Mouse (Mus musculus) adrenal gland, postnatal 10 days (tissue): ENCODE measurements around the gene Mapkapk3. TPM values are rescaled to one million over a fixed set of nuclear protein-coding genes. Genes with fewer than 3 reads are reported as not detected.

Experiments
- DNase-seq: peaks from one replicate; pipeline ENCODE4 v3.0.0; 2021; ENCODE audit warnings: mixed read lengths
- total RNA-seq, 2 experiments: library from RNA; stranded (reverse); gene quantifications; 2 replicates each; pipeline ENCODE4 v1.2.3; 2021

The Mapkapk3 gene
- total RNA-seq, 2 experiments from 2014 or later = 28.6 to 29.5 TPM

- DNase-seq = peak; percentile 93
These were observed 1.2 kb upstream of the Mapkapk3 start for GRCm38 (mm10) chr9:107290897-107291296.

GRCm38 (mm10) chr9:107288711-107289110, 966 bp downstream of the Mapkapk3 start:
- DNase-seq = no peak

DNA sequence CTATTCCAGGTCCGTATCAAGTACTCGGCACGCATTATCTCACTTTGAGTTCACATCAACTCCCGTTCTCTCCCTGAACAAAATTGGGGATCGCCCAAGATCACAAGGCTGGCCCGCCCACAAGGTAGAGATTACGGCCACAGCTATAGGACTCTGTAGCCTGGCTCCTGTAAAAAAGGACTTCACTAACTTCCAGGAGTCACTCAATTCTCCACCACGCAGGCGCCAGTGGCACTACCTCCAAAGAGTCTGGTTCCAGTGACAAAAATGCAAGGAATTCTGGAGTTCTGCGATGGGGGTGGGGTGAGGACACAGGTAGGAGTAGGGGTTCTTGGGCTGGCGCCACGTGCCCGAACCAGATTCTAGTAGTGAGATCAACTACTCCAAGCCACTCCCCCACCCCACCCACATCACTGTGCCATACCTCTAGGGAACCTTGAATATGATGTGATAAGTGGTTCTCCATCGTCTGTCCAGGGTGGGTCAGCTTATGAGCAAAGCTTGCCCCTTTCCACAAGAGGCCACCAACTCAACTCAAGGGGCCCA, 1.5 kb downstream of the Mapkapk3 start:
- no peak for DNase-seq

- DNase-seq = no peak
These were observed 2.4 kb downstream of the Mapkapk3 start for GRCm38 (mm10) chr9:107287294-107287693.

GRCm38 (mm10) chr9:107285009-107285408, 4.7 kb downstream of the Mapkapk3 start:
- DNase-seq = no peak

DNA sequence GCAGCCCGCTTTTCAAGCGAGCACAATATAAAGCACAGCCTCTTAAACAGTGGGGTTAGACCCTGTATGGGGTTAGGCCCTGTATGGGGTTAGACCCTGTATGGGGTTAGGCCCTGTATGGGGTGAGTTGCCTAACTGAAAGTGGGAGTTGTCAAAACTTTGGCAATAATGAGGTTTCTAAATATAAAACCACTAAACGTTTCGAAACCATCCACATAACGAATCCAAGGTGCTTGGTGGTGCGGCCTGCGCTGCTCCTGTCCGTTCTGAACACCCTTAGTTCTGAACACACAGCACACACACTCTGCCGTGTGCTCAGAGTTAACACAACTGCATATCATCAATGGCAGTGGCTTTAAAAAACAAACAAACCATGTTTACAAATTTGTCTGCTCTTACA, 6.7 kb downstream of the Mapkapk3 start:
- no peak for DNase-seq

DNA sequence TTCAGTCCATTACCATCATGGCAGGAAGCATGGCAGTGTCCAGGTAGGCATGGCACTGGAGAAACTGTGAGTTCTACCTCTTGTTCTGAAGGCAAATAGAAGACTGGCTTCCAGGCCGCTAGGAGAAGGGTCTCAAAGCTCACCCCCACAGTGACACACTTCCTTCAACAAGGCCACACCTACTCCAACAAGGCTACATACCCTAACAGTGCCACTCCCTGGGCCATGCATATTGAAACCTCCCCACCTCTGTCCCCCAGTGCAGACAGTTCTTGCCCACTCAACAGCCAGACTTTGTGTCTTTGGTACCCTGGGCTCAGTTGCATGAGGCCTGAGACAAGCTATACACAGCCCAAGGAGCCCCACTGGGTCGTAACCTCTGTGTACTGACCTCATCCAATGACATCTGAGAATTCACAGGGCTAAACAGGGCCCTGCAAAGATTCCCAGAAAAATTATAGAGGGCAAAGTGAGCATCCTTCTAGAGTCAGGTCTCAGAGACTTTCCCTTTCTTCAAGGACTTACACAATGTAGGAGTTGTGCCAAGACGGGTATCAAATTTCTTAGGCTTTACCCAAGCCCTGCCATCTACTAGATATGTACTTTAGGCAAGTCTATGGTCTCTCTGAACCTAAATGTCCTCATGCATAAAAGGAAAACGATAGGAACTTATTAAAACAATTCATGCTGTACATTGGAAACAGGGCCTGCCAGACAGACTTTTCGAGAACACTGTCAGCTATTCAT, 8.3 kb downstream of the Mapkapk3 start:
- DNase-seq = no peak

DNA sequence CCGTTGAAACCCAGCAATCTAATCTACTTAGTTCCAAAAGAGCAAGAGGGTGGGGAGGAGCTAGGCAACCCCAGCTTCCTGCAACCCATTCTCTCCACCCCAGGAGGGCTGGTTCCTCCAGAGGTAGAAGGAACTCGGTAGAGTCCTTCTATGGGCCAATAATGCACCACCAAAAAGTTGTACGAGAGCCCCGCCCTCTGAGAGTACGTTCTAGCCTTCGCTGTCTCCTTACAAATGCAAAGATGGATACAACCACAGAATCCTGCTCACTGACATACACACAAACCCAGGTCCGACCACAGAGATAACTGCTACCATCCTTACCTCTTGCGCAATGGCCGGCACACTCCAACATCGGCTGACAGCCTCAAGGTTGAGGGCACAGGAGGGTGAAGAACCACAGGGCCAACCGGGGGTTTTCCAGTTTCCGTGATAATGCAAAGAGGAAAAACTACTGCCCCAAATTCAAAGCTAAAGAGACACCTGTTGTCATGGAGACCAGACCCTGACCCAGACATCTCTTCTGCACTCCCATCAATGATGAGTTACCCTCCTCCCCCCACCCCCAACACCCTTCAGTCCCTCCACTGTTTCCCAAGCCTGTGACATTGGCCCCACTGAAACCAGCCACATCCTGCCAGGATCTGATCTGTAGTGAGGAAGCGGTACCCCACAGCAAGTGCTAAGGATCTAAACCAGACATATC, 9.2 kb downstream of the Mapkapk3 start:
- peak; percentile 54 for DNase-seq

DNA sequence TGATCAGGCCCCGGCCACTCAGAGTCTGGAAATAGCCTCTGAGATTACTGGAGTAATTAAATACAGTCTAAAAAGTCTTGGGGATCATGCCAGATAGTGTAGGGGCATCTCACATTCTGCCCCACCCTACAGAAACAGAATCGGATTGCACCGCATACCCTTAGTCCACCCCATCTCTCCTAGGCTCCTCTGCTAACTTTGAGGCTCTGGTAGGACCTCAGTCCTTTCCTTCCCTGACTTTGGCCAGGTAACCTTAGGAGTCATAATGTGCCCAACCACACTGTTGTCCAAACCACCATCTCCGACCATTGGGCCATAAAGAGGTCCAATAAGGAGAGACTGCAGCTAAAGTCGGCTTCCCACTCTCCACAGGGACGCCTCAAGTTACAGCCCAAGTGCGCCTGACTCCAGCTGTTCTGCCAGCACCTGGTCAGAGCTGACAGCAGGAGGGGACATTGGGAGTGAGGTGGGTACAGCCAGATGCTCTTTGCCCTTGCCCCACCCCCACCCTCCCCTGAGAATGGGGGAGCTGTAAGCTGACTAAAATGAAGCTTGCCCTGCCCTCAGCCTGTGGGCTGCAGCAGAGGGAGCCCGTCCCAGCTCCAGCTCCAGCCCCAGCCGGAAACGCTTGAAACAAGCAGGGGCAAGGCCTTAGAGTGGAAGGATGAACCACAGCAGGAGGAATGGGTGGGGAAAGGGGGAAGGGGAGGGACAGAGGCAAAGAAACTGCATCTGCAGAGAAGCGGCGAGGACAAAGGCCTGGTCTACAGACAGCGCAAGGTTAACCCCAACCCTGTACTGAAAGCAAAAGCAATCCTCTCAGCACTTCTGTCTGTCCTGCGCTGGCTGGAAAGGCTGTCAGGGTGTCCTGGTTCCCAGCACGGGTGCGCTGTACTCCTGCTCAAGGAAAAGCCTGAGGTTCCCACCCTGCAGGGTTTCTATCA, 10.0 kb downstream of the Mapkapk3 start:
- DNase-seq = no peak

GRCm38 (mm10) chr9:107278527-107279377, 10.9 kb downstream of the Mapkapk3 start:
- DNase-seq = peak; percentile 76

- DNase-seq = no peak
These were observed 11.6 kb downstream of the Mapkapk3 start for GRCm38 (mm10) chr9:107278126-107278525.

DNA sequence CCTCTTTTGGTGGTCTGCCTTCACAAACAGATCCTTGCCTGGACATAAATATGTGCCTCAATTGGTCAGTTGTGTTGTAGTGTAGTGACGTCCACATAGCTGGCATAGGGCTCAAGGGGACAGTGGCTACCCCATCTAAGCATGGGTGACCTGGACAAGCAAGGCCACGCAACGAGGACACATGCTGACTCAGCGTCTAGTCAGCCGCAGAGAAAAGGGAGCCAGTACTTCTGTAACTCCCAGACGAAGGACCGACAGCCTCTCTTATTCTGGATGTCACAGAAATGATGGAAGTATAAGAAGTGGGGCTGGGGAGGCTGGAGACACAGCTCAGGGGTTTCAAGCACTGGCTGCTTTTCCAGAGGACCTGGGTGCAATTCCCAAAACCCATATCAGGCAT, 12.1 kb downstream of the Mapkapk3 start:
- peak; percentile 76 for DNase-seq

GRCm38 (mm10) chr9:107275710-107276109, 14.0 kb downstream of the Mapkapk3 start:
- DNase-seq = peak; percentile 68

GRCm38 (mm10) chr9:107274751-107275150, 14.9 kb downstream of the Mapkapk3 start:
- DNase-seq = no peak

DNA sequence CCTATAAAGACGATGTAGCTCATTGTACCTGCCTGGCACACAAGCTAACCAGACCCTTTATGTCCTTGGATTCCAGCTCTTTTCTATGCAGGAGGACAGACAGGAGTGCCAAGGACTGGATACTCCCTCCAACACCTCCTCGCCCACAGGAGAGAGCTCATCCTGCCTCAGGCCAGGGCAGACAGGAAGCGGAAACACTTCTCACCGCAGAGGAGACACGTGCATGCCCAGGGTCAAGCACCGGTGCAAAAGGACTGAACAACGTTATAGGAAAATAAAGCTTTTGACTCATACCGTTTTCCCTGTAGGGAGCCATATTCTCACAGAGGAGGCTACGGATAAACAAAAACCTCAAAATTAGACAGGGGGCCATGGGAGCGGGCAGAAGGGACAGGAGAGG, 16.5 kb downstream of the Mapkapk3 start:
- no peak for DNase-seq

DNA sequence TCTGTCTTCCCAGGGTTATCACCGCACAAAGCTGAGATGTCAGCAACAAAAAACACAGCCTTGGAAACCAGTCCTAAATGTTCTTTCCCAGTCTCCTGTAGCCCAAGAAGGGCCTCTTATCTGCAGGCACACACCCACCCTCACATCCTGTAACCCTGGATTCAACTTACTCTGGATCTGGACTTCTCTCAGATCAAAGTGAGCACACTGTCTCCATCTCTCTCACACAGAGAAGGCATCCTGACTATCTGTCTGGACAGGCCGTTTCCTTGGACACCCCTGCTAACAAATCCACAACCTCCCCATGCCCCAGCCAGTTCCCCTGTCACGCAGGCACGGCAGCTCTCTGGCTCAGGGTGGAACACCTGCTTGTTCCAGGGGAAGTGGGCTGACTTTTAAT, 17.4 kb downstream of the Mapkapk3 start:
- no peak for DNase-seq

DNA sequence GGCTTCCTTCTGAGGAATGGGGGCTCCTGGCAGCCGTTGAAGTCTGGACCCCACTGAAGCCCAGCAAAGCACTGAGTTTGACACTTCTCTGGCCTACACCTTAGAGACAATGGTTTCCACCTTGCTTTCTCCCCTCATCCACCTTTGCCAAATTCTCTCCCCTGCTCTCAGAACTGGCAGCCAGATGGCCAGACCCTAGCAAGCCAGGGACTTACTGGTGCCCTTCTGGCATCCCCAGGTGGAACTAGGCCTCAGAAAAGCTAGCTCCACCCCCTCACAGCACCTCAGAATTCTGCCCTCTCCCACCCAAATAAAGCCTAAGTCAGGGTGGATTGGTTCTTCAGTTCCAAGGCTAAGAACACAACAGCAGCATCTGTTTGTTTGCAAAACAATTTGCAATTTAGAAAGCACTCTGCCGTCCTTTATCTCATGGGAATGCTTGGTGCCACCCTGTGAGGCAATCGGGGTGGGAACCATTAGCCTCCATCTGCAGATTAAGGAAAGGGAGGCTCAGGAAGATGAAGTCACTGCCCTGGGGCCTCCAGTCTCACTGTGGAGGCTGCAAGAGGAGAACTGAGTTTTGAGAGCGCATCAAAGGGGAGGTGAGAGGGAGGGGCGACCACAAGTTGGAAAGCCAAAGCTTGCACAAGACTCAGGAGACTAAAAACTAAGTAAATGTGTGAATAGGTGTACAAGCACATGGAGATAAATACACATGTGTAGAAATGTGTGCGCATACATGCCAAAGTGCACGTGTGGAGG, 18.3 kb downstream of the Mapkapk3 start:
- no peak for DNase-seq

GRCm38 (mm10) chr9:107269772-107270171, 19.9 kb downstream of the Mapkapk3 start:
- DNase-seq = no peak

GRCm38 (mm10) chr9:107267721-107268402, 21.8 kb downstream of the Mapkapk3 start:
- no peak for DNase-seq

DNA sequence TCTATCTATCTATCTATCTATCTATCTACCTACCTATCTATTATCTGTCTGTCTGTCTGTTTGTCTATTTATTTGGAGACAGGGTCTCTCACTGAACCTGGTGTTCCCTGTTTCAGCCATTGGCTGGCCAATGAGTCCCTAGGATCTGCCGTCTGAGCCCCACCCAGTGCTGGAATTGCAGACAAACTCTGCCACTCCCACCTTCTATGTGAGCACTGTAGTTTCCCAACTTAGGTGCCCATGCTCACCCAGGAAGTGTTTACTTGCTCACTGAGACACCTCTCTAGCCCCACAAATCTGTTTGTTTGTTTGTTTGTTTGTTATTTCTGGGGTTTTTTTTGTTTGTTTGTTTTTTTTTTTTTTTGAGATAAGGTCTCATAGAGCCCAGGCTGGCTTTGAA, 22.6 kb downstream of the Mapkapk3 start:
- no peak for DNase-seq
